In the genomic region with DNA sequence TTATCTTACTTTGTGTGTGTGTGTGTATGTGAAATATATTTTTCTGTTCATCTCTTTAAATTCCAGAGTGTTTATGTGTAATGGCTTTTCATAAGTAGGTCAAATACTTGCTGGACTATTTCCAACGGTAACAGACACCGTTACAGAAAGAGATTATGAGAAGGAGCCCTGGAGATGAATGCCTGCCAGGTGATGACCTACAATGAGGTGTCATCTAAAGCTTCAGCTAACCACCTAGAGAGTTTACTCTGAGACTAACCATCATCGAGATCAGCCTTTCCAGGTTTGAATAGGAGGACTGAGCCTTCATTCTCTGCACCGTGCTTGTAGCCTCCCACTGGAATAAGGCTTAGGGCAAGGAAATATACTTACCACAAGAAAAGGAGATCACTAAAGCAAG, we compare ENCODE assay signal across 27 mouse cellular contexts.
DNase-seq lines count a peak whose midpoint lies in the region; ATAC-seq lines count a peak whose summit lies in the region.
"Had no signal": no experiment of that assay in that cellular context is flagged by ENCODE, and none has a peak within 500 bp of the region (broad histone marks: within the 10 kb centered on the region; RNA-seq: fewer than 3 reads in every experiment).

No protein-coding gene starts in this region.

- no peaks in the 10 kb centered on the region for H3K9me3 ChIP-seq in kidney, embryonic 16.5 days (ENCODE audit: low read length)
- H3K9me3 ChIP-seq: embryonic facial prominence, embryonic 10.5 days; embryonic facial prominence, embryonic 13.5 days; forebrain, embryonic 12.5 days; G1E; hindbrain, embryonic 10.5 days; hindbrain, embryonic 13.5 days had no signal

- H3K9ac ChIP-seq in kidney, embryonic 16.5 days (replicated peaks; ENCODE audit: low read length), result no peak overlapping the region
- H3K9ac ChIP-seq: embryonic facial prominence, embryonic 13.5 days; forebrain, embryonic 12.5 days; hindbrain, embryonic 13.5 days had no signal

- no peaks in the 10 kb centered on the region for H3K36me3 ChIP-seq in kidney, embryonic 16.5 days (ENCODE audit: insufficient read depth, low read length)
- H3K36me3 ChIP-seq: embryonic facial prominence, embryonic 10.5 days; embryonic facial prominence, embryonic 13.5 days; forebrain, embryonic 12.5 days; G1E; hindbrain, embryonic 10.5 days; hindbrain, embryonic 13.5 days had no signal

- ATAC-seq in cerebellum, adult (ENCODE audit: insufficient number of reproducible peaks, low FRiP score, low TSS enrichment), result peak; percentile 58; the same call in 1 of the 2 replicates
- no peak for ATAC-seq in kidney, embryonic 16.5 days (ENCODE audit: low FRiP score, low TSS enrichment)
- no peak for ATAC-seq in inflammation-experienced regulatory T-cells, adult 6 months
- ATAC-seq: hindbrain, embryonic 16.5 days; intestine, embryonic 16.5 days; Patski had no signal

- WGBS in kidney, embryonic 16.5 days, result 80% methylated on average over 4 of the region's 4 CpGs

- no peak overlapping the region for H3K4me3 ChIP-seq in kidney, embryonic 16.5 days (ENCODE audit: low read length)
- H3K4me3 ChIP-seq: embryonic facial prominence, embryonic 10.5 days; embryonic facial prominence, embryonic 13.5 days; erythroblast, embryonic 14.5 days; forebrain, embryonic 12.5 days; hindbrain, embryonic 10.5 days; hindbrain, embryonic 13.5 days had no signal

- no peaks in the 10 kb centered on the region for H3K4me1 ChIP-seq in kidney, embryonic 16.5 days (ENCODE audit: insufficient read depth, low read length)
- H3K4me1 ChIP-seq: embryonic facial prominence, embryonic 13.5 days; forebrain, embryonic 12.5 days; hindbrain, embryonic 13.5 days had no signal

- DNase-seq in cerebellum, postnatal 4 days (ENCODE audit: low spot score in 2 of 2), result no peak
- DNase-seq in cerebellum, adult 9-10 months, result peak; percentile 48
- no peak for DNase-seq in cerebellum, adult 11 months
- peak; percentile 55 to 65 for DNase-seq in cerebellum, postnatal 10 days
- peak; percentile 21 to 43 for DNase-seq in cerebellum, postnatal 36 days
- DNase-seq: adrenal gland, postnatal 10 days; adrenal gland, postnatal 36 days; embryo, embryonic 11 days; gastrocnemius, postnatal 10 days; gastrocnemius, postnatal 36 days; kidney, adult 18-20 months; kidney, adult 9 months had no signal

- H3K27me3 ChIP-seq in kidney, embryonic 16.5 days (ENCODE audit: insufficient read depth, low read length), result no peaks in the 10 kb centered on the region
- H3K27me3 ChIP-seq: CH12.LX; embryonic facial prominence, embryonic 13.5 days; forebrain, embryonic 12.5 days; hindbrain, embryonic 13.5 days had no signal

- H3K27ac ChIP-seq in kidney, embryonic 16.5 days (ENCODE audit: low read length), result no peak overlapping the region
- H3K27ac ChIP-seq: embryonic facial prominence, embryonic 10.5 days; embryonic facial prominence, embryonic 13.5 days; forebrain, embryonic 12.5 days; hindbrain, embryonic 10.5 days; hindbrain, embryonic 13.5 days had no signal

- H3K4me2 ChIP-seq in kidney, embryonic 16.5 days (replicated peaks; ENCODE audit: low read depth, low read length), result no peak overlapping the region
- H3K4me2 ChIP-seq: embryonic facial prominence, embryonic 13.5 days; forebrain, embryonic 12.5 days; heart, embryonic 11.5 days; hindbrain, embryonic 13.5 days had no signal

Comparison
In these comparisons a context has a peak if more than half of its experiments do, and no peak if none do; other contexts are left out.
1. DNase-seq: peak in cerebellum, adult 9-10 months (single experiment), cerebellum, postnatal 10 days (2 of 2) and cerebellum, postnatal 36 days (2 of 2); none in cerebellum, postnatal 4 days (0 of 2) and cerebellum, adult 11 months (single experiment).